Mouse (Mus musculus) cerebellum, adult 9-11 months (tissue): ENCODE measurements around the gene Sult2a5.

Experiments
- DNase-seq: peaks from one replicate; pipeline ENCODE4 v3.0.0; 2022

Gene Sult2a5

DNA sequence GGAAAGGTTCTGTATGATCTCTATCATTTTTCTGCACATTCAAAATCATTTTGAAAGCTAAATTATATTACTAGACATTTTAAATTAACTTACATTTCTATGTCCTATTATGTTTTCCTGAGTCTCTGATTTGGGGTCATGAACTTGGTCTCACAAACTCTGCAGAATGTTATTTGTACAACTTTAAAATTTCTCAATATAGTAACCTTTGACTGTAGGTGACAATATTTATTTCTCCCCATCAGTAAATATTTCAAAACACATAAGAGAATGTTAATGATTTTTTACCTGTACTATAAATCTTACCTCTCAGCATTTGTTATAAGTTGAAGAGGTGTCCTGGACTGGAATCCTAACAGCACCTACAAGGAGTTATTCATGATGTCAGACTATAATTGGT, at the start of gene Sult2a5:
TSS of gene Sult2a5 (plus strand) at position 301 of the 400 bp plus-strand sequence.
- no peak for DNase-seq
